Mouse (Mus musculus) left cerebral cortex, adult 2 months (tissue): ENCODE results near the gene Ube2s. TPM values are rescaled to one million over a fixed set of nuclear protein-coding genes. Genes with fewer than 3 reads are reported as not detected.

Source experiments
- DNase-seq, 2 experiments: peaks; one replicate each; pipeline ENCODE4 v3.0.0; 2021 to 2022; ENCODE audit warnings: low spot score in 2 of 2, mixed read lengths in 1 of 2; ENCODE audit errors: extremely low spot score in 1 of 2
- H3K27ac ChIP-seq: fragments of 200-600 bp; 2 replicates; pipeline ENCODE4 v1.8.1; 2022
- H3K4me3 ChIP-seq: fragments of 200-600 bp; 2 replicates; pipeline ENCODE4 v1.8.1; 2022
- CTCF ChIP-seq: fragments of 200-600 bp; IDR thresholded peaks from 2 replicates; pipeline ENCODE4 v1.8.1; 2022; ENCODE audit warnings: antibody characterized with exemption, mild to moderate bottlenecking, moderate library complexity
- intact Hi-C: fragments of 180-260 bp; cut with DNase I; formaldehyde crosslinking; loops from one replicate; pipeline ENCODE4 v1.15.1; 2025
- total RNA-seq, 2 experiments: library from RNA; stranded (reverse); gene quantifications; 2 replicates each; pipeline ENCODE4 v1.2.3; 2021

Gene Ube2s
- total RNA-seq, 2 experiments from 2014 or later: 104 to 117 TPM

DNA sequence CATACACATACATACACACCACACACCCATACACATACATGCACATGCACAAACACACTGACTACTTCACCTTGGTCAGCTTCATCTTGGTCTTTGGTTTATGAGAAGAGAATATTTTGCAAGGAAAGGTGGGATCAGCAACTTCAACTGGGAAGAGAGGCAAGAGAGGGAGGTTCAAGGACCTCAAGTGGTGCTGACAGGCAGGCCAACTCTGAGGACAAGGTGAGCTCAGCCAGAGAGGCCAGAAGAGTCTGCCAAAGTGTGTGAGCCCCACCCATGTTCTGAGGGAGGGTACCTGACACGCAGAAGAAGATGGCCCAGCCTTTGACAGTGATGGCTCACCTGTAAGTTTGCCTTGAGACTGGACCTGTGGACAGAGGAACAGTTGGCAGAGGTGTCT is 52.7 kb downstream of the Ube2s start:
- H3K27ac ChIP-seq: no peak overlapping the region
- intact Hi-C loops: no loop called here
- no peak for TF ChIP-seq CTCF

DNA sequence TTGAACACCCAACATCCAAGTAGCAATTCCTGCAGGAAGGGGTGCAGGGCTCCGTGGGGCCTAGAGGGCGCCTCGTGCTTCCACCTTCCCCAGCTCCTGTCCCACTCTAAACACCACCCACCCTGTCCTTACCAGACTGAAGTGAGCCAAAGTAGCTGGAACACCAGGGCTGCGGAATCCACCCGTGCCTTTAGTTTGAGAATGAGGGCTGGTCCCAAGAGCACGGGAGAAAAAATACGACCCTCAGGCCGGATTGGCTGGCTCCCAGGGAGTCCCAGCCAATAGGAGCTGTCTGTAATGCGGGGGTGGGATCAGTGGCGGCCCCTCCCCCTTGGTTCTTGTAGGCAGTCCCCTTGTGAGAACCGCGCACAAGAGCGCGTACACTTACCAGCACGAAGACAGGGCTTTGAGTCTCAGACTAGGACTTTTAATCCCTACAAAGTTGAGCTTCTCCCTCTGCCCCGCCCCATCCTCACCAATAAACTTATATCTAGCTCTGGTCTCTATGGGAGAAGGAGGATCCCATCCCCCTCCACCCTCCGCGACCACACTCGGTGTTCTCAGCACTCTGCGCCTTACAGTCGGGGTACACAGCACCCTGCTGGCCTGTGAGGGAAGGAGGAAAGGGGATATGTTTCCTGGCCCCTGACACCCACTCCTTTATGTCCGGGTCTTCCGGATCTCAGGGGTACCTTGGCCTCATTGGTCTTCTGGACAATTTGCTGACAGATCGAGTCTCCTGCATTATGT is 59.4 kb downstream of the Ube2s start, which contains the start of gene Cox6b2:
Gene Cox6b2, minus strand, starts transcription at position 274 of the 750 bp plus-strand sequence.
- no peak within 1 kb of the TSS for H3K27ac ChIP-seq
- DNase-seq: peak; percentile 39 to 55
- intact Hi-C loops: no loop called here

More for the DNA sequence above, 52.7 kb downstream of the Ube2s start:
- no peak overlapping the region for H3K4me3 ChIP-seq
- no peak for DNase-seq

GRCm38 (mm10) chr7:4751971-4752820 is 60.2 kb downstream of the Ube2s start:
- H3K27ac ChIP-seq: no peak overlapping the region
- intact Hi-C loops: no loop called here

More for the DNA sequence above, 59.4 kb downstream of the Ube2s start, which contains the start of gene Cox6b2:
- TF ChIP-seq CTCF: no peak
- peak within 1 kb of the TSS; percentile 28 for H3K4me3 ChIP-seq

GRCm38 (mm10) chr7:4749169-4749568 is 63.2 kb downstream of the Ube2s start:
- intact Hi-C loops: no loop called here
- no peak for TF ChIP-seq CTCF

More at GRCm38 (mm10) chr7:4751971-4752820, 60.2 kb downstream of the Ube2s start:
- no peak for DNase-seq
- H3K4me3 ChIP-seq: peak overlapping the region; percentile 28
- TF ChIP-seq CTCF: no peak

GRCm38 (mm10) chr7:4748321-4748720 is 64.1 kb downstream of the Ube2s start:
- no peak for DNase-seq
- intact Hi-C loops: no loop called here
- H3K27ac ChIP-seq: no peak overlapping the region
- TF ChIP-seq CTCF: no peak
- no peak overlapping the region for H3K4me3 ChIP-seq

More at GRCm38 (mm10) chr7:4749169-4749568, 63.2 kb downstream of the Ube2s start:
- Histone ChIP-seq H3K4me3 (no peak overlapping the region), H3K27ac (no peak overlapping the region)
- no peak for DNase-seq

DNA sequence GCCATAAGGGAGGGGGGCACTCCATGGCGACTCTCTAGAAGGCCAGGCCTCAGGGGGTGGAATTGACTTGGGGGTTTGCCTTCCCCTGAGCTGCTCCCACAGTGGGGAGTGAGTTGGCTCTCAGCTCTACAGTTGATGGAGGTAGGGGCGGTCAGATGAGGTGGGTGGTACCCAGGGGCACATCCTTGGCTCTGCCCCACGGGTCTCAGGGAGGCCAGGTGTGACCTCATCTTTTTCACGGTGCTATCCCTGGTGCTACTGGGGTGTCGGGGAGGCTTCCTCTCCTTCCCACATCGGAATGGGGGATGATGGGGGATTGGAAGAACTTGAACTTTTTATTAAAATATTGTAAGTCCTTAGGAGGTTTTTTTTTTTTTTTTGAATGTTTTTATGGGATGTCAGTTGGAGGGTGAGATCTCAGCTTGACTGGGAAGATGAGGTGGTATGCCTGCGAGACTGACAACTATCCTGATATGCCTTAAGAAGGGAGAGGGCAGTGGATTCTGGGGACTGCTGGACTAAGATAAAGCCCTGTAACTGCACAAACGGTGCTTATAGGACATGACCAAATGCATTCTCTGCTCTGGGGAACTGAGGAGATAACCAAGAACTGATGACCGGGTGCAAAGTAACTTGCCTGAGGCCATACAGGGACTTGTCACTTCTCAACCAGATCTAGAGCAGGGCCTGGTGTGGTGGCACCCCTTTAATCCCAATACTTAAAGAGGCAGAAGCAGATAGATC is 65.1 kb downstream of the Ube2s start:
- no peak overlapping the region for H3K27ac ChIP-seq
- no peak overlapping the region for H3K4me3 ChIP-seq
- DNase-seq: no peak
- intact Hi-C loops: no loop called here
- TF ChIP-seq CTCF: no peak

DNA sequence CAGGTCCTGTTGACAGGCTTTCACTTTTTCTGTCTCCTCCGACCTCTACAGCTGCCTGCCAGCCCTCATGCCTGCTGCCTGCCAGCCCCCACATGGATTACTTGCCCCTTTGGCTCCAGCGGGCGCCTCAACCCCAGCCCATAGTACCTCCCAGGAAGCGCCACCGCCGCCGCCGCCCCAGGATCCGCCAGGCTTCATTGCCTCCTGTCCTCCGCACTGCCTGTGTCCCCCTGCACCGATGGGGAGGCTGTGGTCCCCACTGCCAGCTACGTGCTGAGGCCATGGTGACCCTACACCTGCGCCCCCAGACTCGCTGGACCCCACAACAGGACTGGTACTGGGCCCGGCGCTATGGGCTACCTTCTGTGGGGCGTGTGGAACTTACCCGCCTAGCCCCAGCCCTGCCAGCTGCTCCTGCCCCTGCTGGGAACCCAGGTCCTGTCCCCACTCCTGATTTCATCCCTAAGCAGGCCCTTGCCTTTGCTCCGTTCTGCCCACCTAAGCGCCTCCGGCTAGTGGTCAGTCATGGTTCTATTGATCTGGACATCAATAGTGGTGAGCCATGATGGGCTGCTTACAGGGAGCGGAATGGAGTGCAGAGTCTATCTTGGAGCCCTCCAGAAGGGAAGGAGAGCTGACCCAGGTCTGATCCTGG is 65.9 kb downstream of the Ube2s start:
- intact Hi-C loops: no loop called here
- no peak for DNase-seq
- Histone ChIP-seq H3K27ac (no peak overlapping the region), H3K4me3 (no peak overlapping the region)
- no peak for TF ChIP-seq CTCF

GRCm38 (mm10) chr7:4744886-4745285 is 67.5 kb downstream of the Ube2s start:
- intact Hi-C loops: no loop called here
- no peak for DNase-seq
- no peak overlapping the region for H3K4me3 ChIP-seq
- TF ChIP-seq CTCF: no peak
- H3K27ac ChIP-seq: no peak overlapping the region

Other genes starting within 250 kb of the Ube2s start
- under 1 TPM; 0.35 to 0.43 TPM for gene Ptprh, start 208.5 kb downstream of the Ube2s start, total RNA-seq
- gene Tmem86b, start 181.2 kb downstream of the Ube2s start, total RNA-seq: 10 to 100 TPM; 15.4 to 20.8 TPM
- 100 to 1,000 TPM; 144 to 151 TPM for gene Ppp6r1, start 153.6 kb downstream of the Ube2s start, total RNA-seq
- 100 to 1,000 TPM in 1 of 2 experiments, 10 to 100 TPM in 1; 99.9 to 102 TPM for gene Hspbp1, start 127.5 kb downstream of the Ube2s start, total RNA-seq
- 100 to 1,000 TPM; 425 to 440 TPM for gene Brsk1, start 122.0 kb downstream of the Ube2s start, total RNA-seq
- not detected for gene Tmem150b, start 87.3 kb downstream of the Ube2s start, total RNA-seq
- gene Kmt5c, start 72.5 kb downstream of the Ube2s start, total RNA-seq: 10 to 100 TPM; 23.8 to 31.1 TPM
- gene Cox6b2, start 59.5 kb downstream of the Ube2s start, total RNA-seq: 1 to 10 TPM; 3.8 to 4.8 TPM
- gene Fam71e2, start 41.3 kb downstream of the Ube2s start, total RNA-seq: not detected
- under 1 TPM; 0.36 to 0.58 TPM for gene Il11, start 29.7 kb downstream of the Ube2s start, total RNA-seq
- not detected for gene Tmem190, start 29.7 kb downstream of the Ube2s start, total RNA-seq
- gene Tmem238, start 22.9 kb downstream of the Ube2s start, total RNA-seq: 1 to 10 TPM; 2.5 to 4.0 TPM
- gene Rpl28, start 19.7 kb downstream of the Ube2s start, total RNA-seq: 100 to 1,000 TPM; 421 to 437 TPM
- gene Shisa7, start 32.1 kb upstream of the Ube2s start, total RNA-seq: 100 to 1,000 TPM; 134 to 138 TPM
- 1 to 10 TPM; 6.9 to 9.3 TPM for gene Isoc2b, start 57.7 kb upstream of the Ube2s start, total RNA-seq
- 10 to 100 TPM; 11.3 to 12.6 TPM for gene Isoc2a, start 64.6 kb upstream of the Ube2s start, total RNA-seq
- gene Gm36210, start 93.9 kb upstream of the Ube2s start, total RNA-seq: under 1 TPM; 0.27 to 0.28 TPM
- 10 to 100 TPM; 15.8 to 16.4 TPM for gene Zfp628, start 102.6 kb upstream of the Ube2s start, total RNA-seq
- 100 to 1,000 TPM in 1 of 2 experiments, 10 to 100 TPM in 1; 99.7 to 109 TPM for gene Nat14, start 109.4 kb upstream of the Ube2s start, total RNA-seq
- gene Ssc5d, start 113.2 kb upstream of the Ube2s start, total RNA-seq: 1 to 10 TPM; 2.8 to 4.4 TPM
- gene Sbk2, start 151.8 kb upstream of the Ube2s start, total RNA-seq: under 1 TPM in 1 of 2 experiments, not detected in 1; 0.91 TPM
- 1 to 10 TPM; 1.1 to 1.5 TPM for gene Sbk3, start 158.6 kb upstream of the Ube2s start, total RNA-seq
- gene Zfp579, start 183.6 kb upstream of the Ube2s start, total RNA-seq: 10 to 100 TPM; 28.9 to 33.0 TPM
- gene Zfp524, start 201.8 kb upstream of the Ube2s start, total RNA-seq: 1 to 10 TPM; 6.3 to 6.5 TPM
- 10 to 100 TPM; 24.1 to 26.3 TPM for gene Fiz1, start 202.1 kb upstream of the Ube2s start, total RNA-seq
- not detected for gene Gm44973, start 202.9 kb upstream of the Ube2s start, total RNA-seq
- gene Zfp865, start 207.8 kb upstream of the Ube2s start, total RNA-seq: 10 to 100 TPM; 36.3 to 40.3 TPM
- gene Ccdc106, start 208.0 kb upstream of the Ube2s start, total RNA-seq: 10 to 100 TPM; 53.3 to 59.1 TPM
- not detected for gene 4632433K11Rik, start 221.5 kb upstream of the Ube2s start, total RNA-seq
- 1 to 10 TPM; 4.2 to 5.5 TPM for gene Zfp784, start 225.9 kb upstream of the Ube2s start, total RNA-seq
- gene Zfp580, start 238.9 kb upstream of the Ube2s start, total RNA-seq: 10 to 100 TPM; 30.5 to 32.5 TPM
- gene U2af2, start 249.6 kb upstream of the Ube2s start, total RNA-seq: 100 to 1,000 TPM; 183 to 187 TPM